Mouse (Mus musculus) testis, adult 2 months (tissue): ENCODE measurements around the gene Psap.

Experiments
- CTCF ChIP-seq: fragments of 200-500 bp; IDR thresholded peaks from 2 replicates; pipeline ENCODE4 v1.5.1; 2012; ENCODE audit warnings: low read depth, mild to moderate bottlenecking, inconsistent platforms, low read length, moderate library complexity; ENCODE audit not compliant: control insufficient read depth, insufficient read depth, insufficient replicate concordance
- POLR2A ChIP-seq: fragments of 200-500 bp; IDR thresholded peaks from 2 replicates; pipeline ENCODE4 v1.6.1; 2012; ENCODE audit warnings: low read depth, mild to moderate bottlenecking, inconsistent platforms, low read length, moderate library complexity; ENCODE audit not compliant: control insufficient read depth

DNA sequence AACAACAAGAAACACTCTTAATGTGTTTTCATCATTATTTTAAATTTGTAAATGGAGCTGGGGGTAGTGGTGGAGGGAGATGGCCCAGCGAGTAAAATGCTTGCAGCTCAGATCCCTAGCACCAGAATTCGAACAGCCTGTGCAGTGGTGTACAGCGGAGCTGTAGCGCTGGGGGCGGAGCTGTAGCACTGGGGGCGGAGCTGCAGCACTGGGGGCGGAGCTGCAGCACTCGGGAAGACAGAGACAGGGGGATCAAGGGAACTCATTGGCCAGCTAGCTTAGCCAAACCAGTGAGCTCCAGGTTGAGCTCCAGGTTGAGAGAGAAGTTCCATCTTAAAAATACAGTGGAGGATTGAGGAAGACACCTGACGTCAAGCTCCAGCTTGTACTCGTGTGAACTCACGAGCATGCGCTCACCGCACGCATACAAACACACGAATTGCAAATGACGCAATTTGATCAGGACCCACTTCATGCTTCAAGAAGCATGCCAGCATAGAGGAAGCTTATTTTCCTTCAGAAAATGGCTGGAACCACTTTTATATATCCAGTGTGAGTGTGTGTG lies 20.1 kb upstream of the Psap start:
- no peak for TF ChIP-seq CTCF
- TF ChIP-seq POLR2A, result no peak
